Mouse (Mus musculus): ENCODE data around the gene Hnrnpul1. TPM values are rescaled to one million over a fixed set of nuclear protein-coding genes. Genes with fewer than 3 reads are reported as not detected.
"Not testable (repeated sequence)": the region's sequence is repeated elsewhere in the genome, so short reads cannot be mapped to it uniquely, and the experiment has no call there.

Gene Hnrnpul1
- polyA plus RNA-seq, 1 experiment from 2014 or later = 74.2 TPM

GRCm38 (mm10) chr7:25731294-25732055 is 23.1 kb downstream of the Hnrnpul1 start:
- Histone ChIP-seq H3K4me3 (ENCODE audit: low read depth, low read length) (no peak overlapping the region), H3K4me1 (ENCODE audit: control insufficient read depth, insufficient read depth, low read length) (no peaks in the 10 kb centered on the region), H3K36me3 (ENCODE audit: control insufficient read depth, insufficient read depth, low read length) (peaks cover 45% of the 10 kb centered on the region), H3K9me3 (ENCODE audit: control insufficient read depth, low read length) (no peaks in the 10 kb centered on the region), H3K27me3 (ENCODE audit: control insufficient read depth, insufficient read depth, low read length) (no peaks in the 10 kb centered on the region), H3K27ac (ENCODE audit: low read depth, low read length) (no peak overlapping the region), H3K4me2 (no peak overlapping the region), H3K9ac (ENCODE audit: low read length) (no peak overlapping the region)
- ATAC-seq (ENCODE audit: low FRiP score) (no peak), DNase-seq (ENCODE audit: low spot score, missing footprints) (no peak)
- WGBS = 92% methylated on average over 8 of the region's 8 CpGs

- DNase-seq (ENCODE audit: low spot score, missing footprints) (no peak), ATAC-seq (ENCODE audit: low FRiP score) (no peak)
- Histone ChIP-seq H3K27ac (ENCODE audit: low read depth, low read length) (no peak overlapping the region), H3K9ac (ENCODE audit: low read length) (no peak overlapping the region), H3K27me3 (ENCODE audit: control insufficient read depth, insufficient read depth, low read length) (no peaks in the 10 kb centered on the region), H3K4me1 (ENCODE audit: control insufficient read depth, insufficient read depth, low read length) (no peaks in the 10 kb centered on the region), H3K4me2 (no peak overlapping the region), H3K4me3 (ENCODE audit: low read depth, low read length) (no peak overlapping the region), H3K9me3 (ENCODE audit: control insufficient read depth, low read length) (no peaks in the 10 kb centered on the region), H3K36me3 (ENCODE audit: control insufficient read depth, insufficient read depth, low read length) (peaks cover 53% of the 10 kb centered on the region)
- 96% methylated on average over 2 of the region's 2 CpGs for WGBS
Observed at GRCm38 (mm10) chr7:25729862-25730261, 24.7 kb downstream of the Hnrnpul1 start.

- no peaks in the 10 kb centered on the region for H3K27me3 ChIP-seq (ENCODE audit: control insufficient read depth, insufficient read depth, low read length)
- no peak overlapping the region for H3K4me3 ChIP-seq (ENCODE audit: low read depth, low read length)
- no peaks in the 10 kb centered on the region for H3K4me1 ChIP-seq (ENCODE audit: control insufficient read depth, insufficient read depth, low read length)
- peak; percentile 24 for ATAC-seq (ENCODE audit: low FRiP score)
- DNase-seq (ENCODE audit: low spot score, missing footprints) = no peak
- H3K4me2 ChIP-seq = no peak overlapping the region
- no peak overlapping the region for H3K27ac ChIP-seq (ENCODE audit: low read depth, low read length)
- H3K9ac ChIP-seq (ENCODE audit: low read length) = no peak overlapping the region
- H3K36me3 ChIP-seq (ENCODE audit: control insufficient read depth, insufficient read depth, low read length) = peaks cover 54% of the 10 kb centered on the region
- WGBS = 50% methylated on average over 2 of the region's 2 CpGs
- H3K9me3 ChIP-seq (ENCODE audit: control insufficient read depth, low read length) = no peaks in the 10 kb centered on the region
Observed at GRCm38 (mm10) chr7:25729396-25729795, 25.2 kb downstream of the Hnrnpul1 start.

- H3K4me1 ChIP-seq (ENCODE audit: control insufficient read depth, insufficient read depth, low read length) = no peaks in the 10 kb centered on the region
- H3K27me3 ChIP-seq (ENCODE audit: control insufficient read depth, insufficient read depth, low read length) = no peaks in the 10 kb centered on the region
- no peak overlapping the region for H3K4me2 ChIP-seq
- no peaks in the 10 kb centered on the region for H3K9me3 ChIP-seq (ENCODE audit: control insufficient read depth, low read length)
- H3K9ac ChIP-seq (ENCODE audit: low read length) = no peak overlapping the region
- no peak for DNase-seq (ENCODE audit: low spot score, missing footprints)
- H3K4me3 ChIP-seq (ENCODE audit: low read depth, low read length) = no peak overlapping the region
- H3K27ac ChIP-seq (ENCODE audit: low read depth, low read length) = no peak overlapping the region
- ATAC-seq (ENCODE audit: low FRiP score) = no peak
- H3K36me3 ChIP-seq (ENCODE audit: control insufficient read depth, insufficient read depth, low read length) = peaks cover 51% of the 10 kb centered on the region
- WGBS = 95% methylated on average over 5 of the region's 5 CpGs
Observed at GRCm38 (mm10) chr7:25727800-25728199, 26.8 kb downstream of the Hnrnpul1 start.

- no peak overlapping the region for H3K27ac ChIP-seq (ENCODE audit: low read depth, low read length)
- ATAC-seq (ENCODE audit: low FRiP score) (no peak), DNase-seq (ENCODE audit: low spot score, missing footprints) (no peak)
- H3K4me1 ChIP-seq (ENCODE audit: control insufficient read depth, insufficient read depth, low read length) = no peaks in the 10 kb centered on the region
- H3K36me3 ChIP-seq (ENCODE audit: control insufficient read depth, insufficient read depth, low read length) = peaks cover 48% of the 10 kb centered on the region
- H3K4me2 ChIP-seq = no peak overlapping the region
- no peak overlapping the region for H3K9ac ChIP-seq (ENCODE audit: low read length)
- no peaks in the 10 kb centered on the region for H3K27me3 ChIP-seq (ENCODE audit: control insufficient read depth, insufficient read depth, low read length)
- WGBS = 87% methylated on average over 19 of the region's 19 CpGs
- H3K9me3 ChIP-seq (ENCODE audit: control insufficient read depth, low read length) = no peaks in the 10 kb centered on the region
- H3K4me3 ChIP-seq (ENCODE audit: low read depth, low read length) = no peak overlapping the region
Observed at GRCm38 (mm10) chr7:25725886-25726285, 28.7 kb downstream of the Hnrnpul1 start.

- H3K36me3 ChIP-seq (ENCODE audit: control insufficient read depth, insufficient read depth, low read length) = peaks cover 40% of the 10 kb centered on the region
- not testable (repeated sequence) for H3K4me3 ChIP-seq (ENCODE audit: low read depth, low read length); DNase-seq (ENCODE audit: low spot score, missing footprints); H3K4me2 ChIP-seq; H3K4me1 ChIP-seq (ENCODE audit: control insufficient read depth, insufficient read depth, low read length); H3K9ac ChIP-seq (ENCODE audit: low read length); H3K9me3 ChIP-seq (ENCODE audit: control insufficient read depth, low read length); ATAC-seq (ENCODE audit: low FRiP score); H3K27ac ChIP-seq (ENCODE audit: low read depth, low read length); H3K27me3 ChIP-seq (ENCODE audit: control insufficient read depth, insufficient read depth, low read length)
Observed at GRCm38 (mm10) chr7:25721776-25722175, 32.8 kb downstream of the Hnrnpul1 start.

GRCm38 (mm10) chr7:25720760-25721159 is 33.8 kb downstream of the Hnrnpul1 start:
- H3K27ac ChIP-seq (ENCODE audit: low read depth, low read length) = no peak overlapping the region
- H3K9ac ChIP-seq (ENCODE audit: low read length) = no peak overlapping the region
- WGBS = 89% methylated on average over 5 of the region's 5 CpGs
- peaks cover 8% of the 10 kb centered on the region for H3K4me1 ChIP-seq (ENCODE audit: control insufficient read depth, insufficient read depth, low read length)
- DNase-seq (ENCODE audit: low spot score, missing footprints) = no peak
- H3K4me2 ChIP-seq = no peak overlapping the region
- H3K4me3 ChIP-seq (ENCODE audit: low read depth, low read length) = no peak overlapping the region
- no peaks in the 10 kb centered on the region for H3K27me3 ChIP-seq (ENCODE audit: control insufficient read depth, insufficient read depth, low read length)
- H3K36me3 ChIP-seq (ENCODE audit: control insufficient read depth, insufficient read depth, low read length) = peaks cover 33% of the 10 kb centered on the region
- H3K9me3 ChIP-seq (ENCODE audit: control insufficient read depth, low read length) = no peaks in the 10 kb centered on the region
- ATAC-seq (ENCODE audit: low FRiP score) = no peak

GRCm38 (mm10) chr7:25719761-25720610 is 34.6 kb downstream of the Hnrnpul1 start:
- no peak overlapping the region for H3K9ac ChIP-seq (ENCODE audit: low read length)

GRCm38 (mm10) chr7:25718788-25719417 is 35.7 kb downstream of the Hnrnpul1 start, which contains the start of gene Ccdc97:
Gene Ccdc97, minus strand, starts transcription at chr7:25719088.
- peak; percentile 88 for ATAC-seq (ENCODE audit: low FRiP score)
- peaks cover 30% of the 10 kb centered on the region for H3K36me3 ChIP-seq (ENCODE audit: control insufficient read depth, insufficient read depth, low read length)
- H3K4me3 ChIP-seq (ENCODE audit: low read depth, low read length) = peak within 1 kb of the TSS; percentile 50
- H3K27me3 ChIP-seq (ENCODE audit: control insufficient read depth, insufficient read depth, low read length) = no peaks in the 10 kb centered on the region
- H3K27ac ChIP-seq (ENCODE audit: low read depth, low read length) = no peak within 1 kb of the TSS
- H3K9me3 ChIP-seq (ENCODE audit: control insufficient read depth, low read length) = no peaks in the 10 kb centered on the region
- peak within 1 kb of the TSS; percentile 65 for H3K9ac ChIP-seq (ENCODE audit: low read length)
- 5% methylated on average over 32 of the region's 32 CpGs for WGBS
- DNase-seq (ENCODE audit: low spot score, missing footprints) = peak; percentile 98
- H3K4me1 ChIP-seq (ENCODE audit: control insufficient read depth, insufficient read depth, low read length) = peaks cover 8% of the 10 kb centered on the region
- peak within 1 kb of the TSS; percentile 78 for H3K4me2 ChIP-seq

More at GRCm38 (mm10) chr7:25719761-25720610, 34.6 kb downstream of the Hnrnpul1 start:
- Histone ChIP-seq H3K36me3 (ENCODE audit: control insufficient read depth, insufficient read depth, low read length) (peaks cover 31% of the 10 kb centered on the region), H3K4me1 (ENCODE audit: control insufficient read depth, insufficient read depth, low read length) (peaks cover 8% of the 10 kb centered on the region), H3K4me2 (no peak overlapping the region), H3K27ac (ENCODE audit: low read depth, low read length) (no peak overlapping the region), H3K27me3 (ENCODE audit: control insufficient read depth, insufficient read depth, low read length) (no peaks in the 10 kb centered on the region), H3K9me3 (ENCODE audit: control insufficient read depth, low read length) (no peaks in the 10 kb centered on the region), H3K4me3 (ENCODE audit: low read depth, low read length) (no peak overlapping the region)
- ATAC-seq (ENCODE audit: low FRiP score) (no peak), DNase-seq (ENCODE audit: low spot score, missing footprints) (peak; percentile 99)
- 60% methylated on average over 10 of the region's 10 CpGs for WGBS
